Mouse (Mus musculus) heart, postnatal 0 days (tissue): Measurements from ENCODE around the gene Plcb1. TPM values are rescaled to one million over a fixed set of nuclear protein-coding genes. Genes with fewer than 3 reads are reported as not detected.

Experiments
- ATAC-seq: fragments of 200-750 bp; cut with Nextera tagmentation; 2 replicates; pipeline ENCODE4 v1.8.0; 2017; ENCODE audit warnings: low read depth, moderate number of reproducible peaks, moderate library complexity; ENCODE audit not compliant: insufficient read depth
- DNase-seq: peaks from one replicate; pipeline ENCODE4 v3.0.0-alpha.2; 2016; ENCODE audit warnings: low spot score
- H3K27ac ChIP-seq: fragments of 300-500 bp; sonication (generic); 2 replicates; pipeline ENCODE4 v1.5.1; 2014; ENCODE audit warnings: low read depth, mild to moderate bottlenecking
- H3K27me3 ChIP-seq: fragments of 300-500 bp; sonication (generic); 2 replicates; pipeline ENCODE4 v1.6.1; 2014; ENCODE audit warnings: low read length, mixed read lengths; ENCODE audit not compliant: control insufficient read depth, insufficient read depth
- H3K36me3 ChIP-seq: fragments of 300-500 bp; sonication (generic); replicated peaks from 2 replicates; pipeline ENCODE4 v1.6.1; 2014; ENCODE audit warnings: low read length, mixed read lengths; ENCODE audit not compliant: control insufficient read depth, insufficient read depth
- H3K4me1 ChIP-seq: fragments of 300-500 bp; sonication (generic); 2 replicates; pipeline ENCODE4 v1.6.1; 2014; ENCODE audit warnings: antibody characterized with exemption; ENCODE audit not compliant: control insufficient read depth, insufficient read depth
- H3K4me2 ChIP-seq: fragments of 300-500 bp; sonication (generic); 2 replicates; pipeline ENCODE4 v1.6.1; 2014; ENCODE audit warnings: low read depth, mild to moderate bottlenecking, low read length, moderate library complexity
- H3K4me3 ChIP-seq: fragments of 300-500 bp; sonication (generic); 2 replicates; pipeline ENCODE4 v1.5.1; 2014; ENCODE audit warnings: low read depth, low read length
- H3K9ac ChIP-seq: fragments of 300-500 bp; sonication (generic); replicated peaks from 2 replicates; pipeline ENCODE4 v1.6.1; 2014; ENCODE audit warnings: low read depth, low read length, mixed read lengths
- H3K9me3 ChIP-seq: fragments of 300-500 bp; sonication (generic); replicated peaks from 2 replicates; pipeline ENCODE4 v1.6.1; 2016; ENCODE audit warnings: low read length; ENCODE audit not compliant: control insufficient read depth
- CTCF ChIP-seq: IDR thresholded peaks from 2 replicates; pipeline ENCODE4 v1.5.1; 2016; ENCODE audit warnings: antibody characterized with exemption, control low read depth, low read depth
- EP300 ChIP-seq: IDR thresholded peaks from 2 replicates; pipeline ENCODE4 v1.6.1; 2016; ENCODE audit warnings: antibody characterized with exemption, low read depth
- WGBS: fragments of 180-500 bp; shearing (Covaris S2); extraction: QIAGEN DNeasy Blood & Tissue Kit; methylation state at CpG from one replicate; pipeline ENCODE4 v1.1.7; 2014; 5-methylcytosine and 5-hydroxymethylcytosine counted together
- polyA plus RNA-seq: library from polyadenylated mRNA; unstranded; fragments of >200 nt; fragmentation: Nextera tagmentation; extraction: Ambion mirVana; gene quantifications from 2 replicates; pipeline ENCODE4 v1.2.1, GENCODE M21; 2015
- total RNA-seq: library from RNA; depleted of rRNA; stranded (reverse); fragments of >200 nt; gene quantifications from 2 replicates; pipeline ENCODE4 v1.2.3, GENCODE M21; 2014; ENCODE audit warnings: low replicate concordance

Plcb1 gene
- total and polyA plus RNA-seq, 2 experiments from 2014 or later = 3.4 to 3.5 TPM

- Histone ChIP-seq H3K27me3 (no peaks in the 10 kb centered on the region), H3K9ac (no peak overlapping the region), H3K27ac (no peak overlapping the region), H3K36me3 (no peaks in the 10 kb centered on the region), H3K9me3 (no peaks in the 10 kb centered on the region), H3K4me2 (no peak overlapping the region), H3K4me1 (no peaks in the 10 kb centered on the region), H3K4me3 (no peak overlapping the region)
- no peak for DNase-seq
- WGBS = 86% methylated on average over 1 of the region's 1 CpGs
- TF ChIP-seq EP300 (no peak), CTCF (no peak)
- ATAC-seq = no peak
Measured at GRCm38 (mm10) chr2:135300480-135300879, 514.6 kb downstream of the Plcb1 start.

- Histone ChIP-seq H3K4me2 (no peak overlapping the region), H3K27me3 (no peaks in the 10 kb centered on the region), H3K36me3 (no peaks in the 10 kb centered on the region), H3K9me3 (no peaks in the 10 kb centered on the region), H3K4me3 (no peak overlapping the region), H3K27ac (no peak overlapping the region), H3K4me1 (no peaks in the 10 kb centered on the region), H3K9ac (no peak overlapping the region)
- no peak for TF ChIP-seq CTCF
- TF ChIP-seq EP300 = no peak
- DNase-seq = no peak
- ATAC-seq = no peak
- WGBS = 84% methylated on average over 2 of the region's 2 CpGs
Measured at GRCm38 (mm10) chr2:135302483-135302882, 516.6 kb downstream of the Plcb1 start.

GRCm38 (mm10) chr2:135305186-135305585 is 519.3 kb downstream of the Plcb1 start:
- no peaks in the 10 kb centered on the region for H3K27me3 ChIP-seq
- H3K4me3 ChIP-seq = no peak overlapping the region
- TF ChIP-seq EP300 = no peak
- no peak overlapping the region for H3K9ac ChIP-seq
- DNase-seq (no peak), ATAC-seq (no peak)
- 72% methylated on average over 3 of the region's 3 CpGs for WGBS
- H3K36me3 ChIP-seq = no peaks in the 10 kb centered on the region
- no peak overlapping the region for H3K27ac ChIP-seq
- no peaks in the 10 kb centered on the region for H3K4me1 ChIP-seq
- H3K4me2 ChIP-seq = no peak overlapping the region
- H3K9me3 ChIP-seq = no peaks in the 10 kb centered on the region

GRCm38 (mm10) chr2:135305736-135306471 is 520.0 kb downstream of the Plcb1 start:
- H3K9me3 ChIP-seq = no peaks in the 10 kb centered on the region
- no peak for ATAC-seq
- H3K27ac ChIP-seq = no peak overlapping the region
- H3K4me2 ChIP-seq = no peak overlapping the region
- no peaks in the 10 kb centered on the region for H3K36me3 ChIP-seq
- no peaks in the 10 kb centered on the region for H3K27me3 ChIP-seq
- H3K9ac ChIP-seq = no peak overlapping the region
- TF ChIP-seq CTCF (no peak), EP300 (no peak)
- no peak for DNase-seq
- WGBS = 63% methylated on average over 7 of the region's 7 CpGs
- H3K4me1 ChIP-seq = no peaks in the 10 kb centered on the region
- no peak overlapping the region for H3K4me3 ChIP-seq

GRCm38 (mm10) chr2:135306472-135306771 is 520.6 kb downstream of the Plcb1 start:
- Histone ChIP-seq H3K9me3 (no peaks in the 10 kb centered on the region), H3K4me3 (no peak overlapping the region), H3K36me3 (no peaks in the 10 kb centered on the region), H3K27me3 (no peaks in the 10 kb centered on the region), H3K4me2 (no peak overlapping the region), H3K27ac (no peak overlapping the region), H3K9ac (no peak overlapping the region), H3K4me1 (no peaks in the 10 kb centered on the region)
- DNase-seq = no peak
- no peak for ATAC-seq
- no peak for TF ChIP-seq EP300
- no peak for TF ChIP-seq CTCF
- WGBS = 51% methylated on average over 2 of the region's 2 CpGs

DNA sequence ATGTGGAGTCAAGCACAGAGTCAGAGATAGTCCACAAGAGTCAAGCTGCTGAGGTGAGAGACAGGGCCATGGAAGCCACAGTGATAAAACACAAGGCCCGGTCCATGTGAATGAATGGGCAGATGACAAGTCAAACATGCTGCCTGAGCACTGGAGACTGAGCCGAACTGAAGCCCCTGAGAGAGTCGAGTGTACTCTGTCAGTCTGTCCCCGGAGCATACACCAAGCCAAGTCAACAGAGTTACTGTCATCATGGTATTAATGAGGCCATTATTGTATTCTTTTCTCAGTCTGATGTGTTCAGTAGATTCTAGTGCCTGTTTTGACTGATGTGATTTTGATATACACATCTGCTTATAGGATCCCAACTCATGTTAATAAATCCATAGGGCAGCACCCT is 521.9 kb downstream of the Plcb1 start:
- Histone ChIP-seq H3K4me2 (no peak overlapping the region), H3K9me3 (no peaks in the 10 kb centered on the region), H3K4me3 (no peak overlapping the region), H3K36me3 (no peaks in the 10 kb centered on the region), H3K9ac (no peak overlapping the region), H3K4me1 (no peaks in the 10 kb centered on the region), H3K27ac (no peak overlapping the region), H3K27me3 (no peaks in the 10 kb centered on the region)
- no peak for TF ChIP-seq CTCF
- TF ChIP-seq EP300 = no peak
- ATAC-seq (no peak), DNase-seq (no peak)
- 78% methylated on average over 4 of the region's 4 CpGs for WGBS
